Mouse (Mus musculus): Measurements from ENCODE around the gene Cadps.

Cadps gene

GRCm38 (mm10) chr14:12822491-12823219 is at the start of gene Cadps:
Cadps (minus strand) TSS chr14:12823079.
- DNase-seq (ENCODE audit: low spot score in 2 of 2): no peak

GRCm38 (mm10) chr14:12869605-12870004 is 46.7 kb upstream of the Cadps start:
- no peak for DNase-seq (ENCODE audit: low spot score in 2 of 2)

GRCm38 (mm10) chr14:12865258-12865657 is 42.4 kb upstream of the Cadps start:
- no peak for DNase-seq (ENCODE audit: low spot score in 2 of 2)

- no peak for DNase-seq (ENCODE audit: low spot score in 2 of 2)
Measured at GRCm38 (mm10) chr14:12843860-12844259, 21.0 kb upstream of the Cadps start.

- DNase-seq (ENCODE audit: low spot score in 2 of 2): no peak
Measured at GRCm38 (mm10) chr14:12839471-12839870, 16.6 kb upstream of the Cadps start.

GRCm38 (mm10) chr14:12838949-12839348 is 16.1 kb upstream of the Cadps start:
- no peak for DNase-seq (ENCODE audit: low spot score in 2 of 2)

- DNase-seq (ENCODE audit: low spot score in 2 of 2): no peak
Measured at GRCm38 (mm10) chr14:12838323-12838722, 15.4 kb upstream of the Cadps start.

GRCm38 (mm10) chr14:12837902-12838301 is 15.0 kb upstream of the Cadps start:
- DNase-seq (ENCODE audit: low spot score in 2 of 2): no peak

- DNase-seq (ENCODE audit: low spot score in 2 of 2): no peak
Measured at GRCm38 (mm10) chr14:12823781-12824180, 902 bp upstream of the Cadps start.

- no peak for DNase-seq (ENCODE audit: low spot score in 2 of 2)
Measured at GRCm38 (mm10) chr14:12821831-12822490, 918 bp downstream of the Cadps start.

- no peak for DNase-seq (ENCODE audit: low spot score in 2 of 2)
Measured at GRCm38 (mm10) chr14:12821156-12821813, 1.6 kb downstream of the Cadps start.

GRCm38 (mm10) chr14:12820149-12820548 is 2.7 kb downstream of the Cadps start:
- no peak for DNase-seq (ENCODE audit: low spot score in 2 of 2)

GRCm38 (mm10) chr14:12818442-12818841 is 4.4 kb downstream of the Cadps start:
- no peak for DNase-seq (ENCODE audit: low spot score in 2 of 2)

- no peak for DNase-seq (ENCODE audit: low spot score in 2 of 2)
Measured at GRCm38 (mm10) chr14:12812072-12812471, 10.8 kb downstream of the Cadps start.

- DNase-seq (ENCODE audit: low spot score in 2 of 2): no peak
Measured at GRCm38 (mm10) chr14:12802995-12803394, 19.9 kb downstream of the Cadps start.

- DNase-seq (ENCODE audit: low spot score in 2 of 2): no peak
Measured at GRCm38 (mm10) chr14:12801100-12801499, 21.8 kb downstream of the Cadps start.

GRCm38 (mm10) chr14:12798926-12799325 is 24.0 kb downstream of the Cadps start:
- no peak for DNase-seq (ENCODE audit: low spot score in 2 of 2)

GRCm38 (mm10) chr14:12784296-12784695 is 38.6 kb downstream of the Cadps start:
- DNase-seq (ENCODE audit: low spot score in 2 of 2): no peak

GRCm38 (mm10) chr14:12780016-12780415 is 42.9 kb downstream of the Cadps start:
- no peak for DNase-seq (ENCODE audit: low spot score in 2 of 2)

GRCm38 (mm10) chr14:12777990-12778389 is 44.9 kb downstream of the Cadps start:
- no peak for DNase-seq (ENCODE audit: low spot score in 2 of 2)

GRCm38 (mm10) chr14:12768870-12769269 is 54.0 kb downstream of the Cadps start:
- no peak for DNase-seq (ENCODE audit: low spot score in 2 of 2)

- no peak for DNase-seq (ENCODE audit: low spot score in 2 of 2)
Measured at GRCm38 (mm10) chr14:12753237-12753636, 69.6 kb downstream of the Cadps start.

- no peak for DNase-seq (ENCODE audit: low spot score in 2 of 2)
Measured at GRCm38 (mm10) chr14:12751821-12752220, 71.1 kb downstream of the Cadps start.

Measured in thymus, postnatal 10 days (tissue).